Mouse (Mus musculus) lung, embryonic 14.5 days (tissue): ENCODE measurements around the gene Gm20388. TPM values are rescaled to one million over a fixed set of nuclear protein-coding genes. Genes with fewer than 3 reads are reported as not detected.
"Not testable (repeated sequence)": the region's sequence is repeated elsewhere in the genome, so short reads cannot be mapped to it uniquely, and the experiment has no call there.

ENCODE experiments used
- ATAC-seq: fragments of 200-750 bp; cut with Nextera tagmentation; 2 replicates; pipeline ENCODE4 v1.8.0; 2017; ENCODE audit warnings: mild to moderate bottlenecking, moderate TSS enrichment, moderate library complexity; ENCODE audit not compliant: insufficient read depth
- DNase-seq: peaks from one replicate; pipeline ENCODE4 v3.0.0-alpha.2; 2015
- H3K27ac ChIP-seq: fragments of 300-500 bp; sonication (generic); 2 replicates; pipeline ENCODE4 v1.5.1; 2014; ENCODE audit warnings: low read depth, mild to moderate bottlenecking, moderate library complexity
- H3K27me3 ChIP-seq: fragments of 300-500 bp; sonication (generic); 2 replicates; pipeline ENCODE4 v1.6.1; 2014; ENCODE audit warnings: low read length, control low read depth; ENCODE audit not compliant: insufficient read depth
- H3K36me3 ChIP-seq: fragments of 300-500 bp; sonication (generic); 2 replicates; pipeline ENCODE4 v1.6.1; 2014; ENCODE audit warnings: control low read depth; ENCODE audit not compliant: insufficient read depth
- H3K4me1 ChIP-seq: fragments of 300-500 bp; sonication (generic); 2 replicates; pipeline ENCODE4 v1.6.1; 2014; ENCODE audit warnings: antibody characterized with exemption, control low read depth; ENCODE audit not compliant: insufficient read depth
- H3K4me2 ChIP-seq: fragments of 300-500 bp; sonication (generic); 2 replicates; pipeline ENCODE4 v1.6.1; 2014; ENCODE audit warnings: mild to moderate bottlenecking
- H3K4me3 ChIP-seq: fragments of 300-500 bp; sonication (generic); 2 replicates; pipeline ENCODE4 v1.5.1; 2014; ENCODE audit warnings: low read depth, low read length
- H3K9ac ChIP-seq: fragments of 300-500 bp; sonication (generic); 2 replicates; pipeline ENCODE4 v1.6.1; 2014
- H3K9me3 ChIP-seq: fragments of 300-500 bp; sonication (generic); 2 replicates; pipeline ENCODE4 v1.6.1; 2016; ENCODE audit warnings: low read depth, low read length, control low read depth
- CTCF ChIP-seq: IDR thresholded peaks from 2 replicates; pipeline ENCODE4 v1.5.1; 2016; ENCODE audit warnings: antibody characterized with exemption, low read depth
- WGBS: fragments of 180-500 bp; shearing (Covaris S2); extraction: QIAGEN DNeasy Blood & Tissue Kit; methylation state at CpG from one replicate; pipeline ENCODE4 v1.1.7; 2014; 5-methylcytosine and 5-hydroxymethylcytosine counted together
- polyA plus RNA-seq: library from polyadenylated mRNA; unstranded; fragments of >200 nt; fragmentation: Nextera tagmentation; extraction: Ambion mirVana; gene quantifications from 2 replicates; pipeline ENCODE4 v1.2.1, GENCODE M21; 2014

Gene Gm20388
- polyA plus RNA-seq, 1 experiment from 2014 or later = not detected

GRCm38 (mm10) chr8:124021237-124022227, 4110.9 kb downstream of the Gm20388 start, which contains the start of the genes Taf5l and Urb2:
Taf5l (minus strand) TSS chr8:124021397.
Urb2 (plus strand) TSS chr8:124021508.
- peak; percentile 96 for DNase-seq
- peak within 1 kb of the TSS; percentile 85 for H3K9ac ChIP-seq
- no peak for TF ChIP-seq CTCF
- peaks cover 21% of the 10 kb centered on the region for H3K36me3 ChIP-seq
- WGBS = under 1% methylated on average over 60 of the region's 74 CpGs
- peak; percentile 94 for ATAC-seq
- H3K4me1 ChIP-seq = peaks cover 9% of the 10 kb centered on the region
- H3K9me3 ChIP-seq = no peaks in the 10 kb centered on the region
- peak within 1 kb of the TSS; percentile 84 for H3K4me2 ChIP-seq
- H3K4me3 ChIP-seq = peak within 1 kb of the TSS; percentile 84
- peak within 1 kb of the TSS; percentile 84 for H3K27ac ChIP-seq
- H3K27me3 ChIP-seq = no peaks in the 10 kb centered on the region

GRCm38 (mm10) chr8:124026265-124026664, 4115.6 kb downstream of the Gm20388 start:
- H3K27me3 ChIP-seq, ATAC-seq, H3K4me2 ChIP-seq, H3K9ac ChIP-seq, H3K27ac ChIP-seq, H3K4me3 ChIP-seq, H3K4me1 ChIP-seq, DNase-seq, H3K9me3 ChIP-seq: not testable (repeated sequence)
- 71% methylated on average over 2 of the region's 2 CpGs for WGBS
- H3K36me3 ChIP-seq = peaks cover 68% of the 10 kb centered on the region

DNA sequence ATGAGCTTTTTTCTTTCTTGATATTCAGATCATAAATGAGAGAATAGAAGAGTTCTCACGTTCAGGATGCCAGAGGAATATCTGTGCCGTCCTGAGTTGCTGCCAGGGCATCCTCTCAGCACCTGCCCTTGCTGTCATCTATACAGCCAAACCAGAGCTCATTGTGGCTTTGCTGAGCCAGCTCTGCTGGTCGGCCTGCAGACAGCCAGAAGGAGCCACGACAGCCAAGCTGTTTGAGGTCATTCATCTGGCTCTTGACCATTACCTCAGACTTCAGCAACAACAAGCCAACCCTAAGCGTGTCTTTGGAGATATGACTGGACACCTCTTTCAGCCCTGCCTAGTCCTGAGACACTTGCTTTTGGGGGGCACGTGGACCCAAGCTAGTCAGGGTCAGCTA, 4117.2 kb downstream of the Gm20388 start:
- no peak for DNase-seq
- H3K4me2 ChIP-seq = no peak overlapping the region
- 82% methylated on average over 6 of the region's 6 CpGs for WGBS
- no peak overlapping the region for H3K4me3 ChIP-seq
- H3K27ac ChIP-seq = no peak overlapping the region
- peaks cover 79% of the 10 kb centered on the region for H3K36me3 ChIP-seq
- H3K9ac ChIP-seq = no peak overlapping the region
- no peaks in the 10 kb centered on the region for H3K27me3 ChIP-seq
- no peak for ATAC-seq
- H3K4me1 ChIP-seq = no peaks in the 10 kb centered on the region
- no peak for TF ChIP-seq CTCF
- H3K9me3 ChIP-seq = no peaks in the 10 kb centered on the region

DNA sequence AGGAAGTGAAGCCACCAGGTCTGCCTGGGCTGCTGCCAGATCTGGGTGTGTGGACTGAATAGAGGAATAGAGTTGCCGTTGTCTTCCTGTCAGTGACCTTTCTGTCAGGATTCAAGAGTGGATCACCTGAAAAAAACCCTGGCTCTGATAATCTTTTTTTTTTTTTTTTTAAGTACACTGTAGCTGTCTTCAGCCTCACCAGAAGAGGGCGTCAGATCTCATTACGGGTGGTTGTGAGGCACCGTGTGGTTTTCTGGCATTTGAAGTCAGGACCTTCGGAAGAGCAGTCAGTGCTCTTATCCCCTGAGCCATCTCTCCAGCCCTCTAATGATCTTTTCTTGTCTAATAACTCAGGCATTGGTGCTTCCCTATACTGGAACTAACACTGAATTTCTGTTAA, 4122.8 kb downstream of the Gm20388 start:
- H3K4me3 ChIP-seq = no peak overlapping the region
- H3K36me3 ChIP-seq = peaks cover 85% of the 10 kb centered on the region
- H3K9me3 ChIP-seq = no peaks in the 10 kb centered on the region
- no peak overlapping the region for H3K27ac ChIP-seq
- no peak overlapping the region for H3K9ac ChIP-seq
- no peak for ATAC-seq
- TF ChIP-seq CTCF = peak; percentile 33
- H3K4me2 ChIP-seq = no peak overlapping the region
- H3K27me3 ChIP-seq = no peaks in the 10 kb centered on the region
- DNase-seq = no peak
- no peaks in the 10 kb centered on the region for H3K4me1 ChIP-seq
- 58% methylated on average over 5 of the region's 5 CpGs for WGBS

GRCm38 (mm10) chr8:124038121-124038520, 4127.5 kb downstream of the Gm20388 start:
- H3K9me3 ChIP-seq = no peaks in the 10 kb centered on the region
- H3K27ac ChIP-seq = no peak overlapping the region
- peaks cover 79% of the 10 kb centered on the region for H3K36me3 ChIP-seq
- ATAC-seq (no peak), DNase-seq (no peak)
- no peaks in the 10 kb centered on the region for H3K4me1 ChIP-seq
- no peak overlapping the region for H3K9ac ChIP-seq
- TF ChIP-seq CTCF = no peak
- H3K27me3 ChIP-seq = no peaks in the 10 kb centered on the region
- H3K4me2 ChIP-seq = no peak overlapping the region
- WGBS = 93% methylated on average over 7 of the region's 7 CpGs
- H3K4me3 ChIP-seq = no peak overlapping the region

DNA sequence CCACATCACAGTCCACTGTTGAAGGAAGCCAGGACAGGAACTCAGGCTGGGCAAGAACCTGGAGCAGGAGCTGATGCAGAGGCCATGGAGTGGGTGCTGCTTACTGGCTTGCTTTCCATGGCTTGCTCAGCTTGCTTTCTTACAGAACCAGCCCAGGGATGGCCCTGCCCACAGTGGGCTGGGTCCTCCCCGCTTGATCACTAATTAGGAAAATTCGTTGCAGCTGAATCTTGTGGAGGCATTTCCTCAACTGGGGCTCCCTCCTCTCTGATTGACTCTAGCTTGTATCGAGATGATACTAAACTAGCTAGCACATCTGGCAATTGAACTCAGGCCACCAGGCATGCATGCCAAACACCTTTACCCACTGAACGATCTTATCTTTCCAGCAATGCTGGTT, 4128.7 kb downstream of the Gm20388 start:
- no peak for ATAC-seq
- H3K4me1 ChIP-seq = no peaks in the 10 kb centered on the region
- no peak for DNase-seq
- H3K4me3 ChIP-seq = no peak overlapping the region
- H3K27me3 ChIP-seq = no peaks in the 10 kb centered on the region
- no peak overlapping the region for H3K27ac ChIP-seq
- no peak overlapping the region for H3K9ac ChIP-seq
- H3K4me2 ChIP-seq = no peak overlapping the region
- H3K36me3 ChIP-seq = peaks cover 73% of the 10 kb centered on the region
- 88% methylated on average over 4 of the region's 4 CpGs for WGBS
- no peaks in the 10 kb centered on the region for H3K9me3 ChIP-seq
- TF ChIP-seq CTCF = no peak

- Histone ChIP-seq H3K9me3 (no peaks in the 10 kb centered on the region), H3K4me3 (no peak overlapping the region), H3K4me1 (no peaks in the 10 kb centered on the region), H3K9ac (no peak overlapping the region), H3K27ac (no peak overlapping the region), H3K27me3 (no peaks in the 10 kb centered on the region), H3K4me2 (no peak overlapping the region), H3K36me3 (peaks cover 72% of the 10 kb centered on the region)
- ATAC-seq (no peak), DNase-seq (no peak)
- no peak for TF ChIP-seq CTCF
- 91% methylated on average over 1 of the region's 1 CpGs for WGBS
Observed at GRCm38 (mm10) chr8:124042201-124042600, 4131.6 kb downstream of the Gm20388 start.
